Mouse (Mus musculus): ENCODE measurements around the gene Nmb.

DNA sequence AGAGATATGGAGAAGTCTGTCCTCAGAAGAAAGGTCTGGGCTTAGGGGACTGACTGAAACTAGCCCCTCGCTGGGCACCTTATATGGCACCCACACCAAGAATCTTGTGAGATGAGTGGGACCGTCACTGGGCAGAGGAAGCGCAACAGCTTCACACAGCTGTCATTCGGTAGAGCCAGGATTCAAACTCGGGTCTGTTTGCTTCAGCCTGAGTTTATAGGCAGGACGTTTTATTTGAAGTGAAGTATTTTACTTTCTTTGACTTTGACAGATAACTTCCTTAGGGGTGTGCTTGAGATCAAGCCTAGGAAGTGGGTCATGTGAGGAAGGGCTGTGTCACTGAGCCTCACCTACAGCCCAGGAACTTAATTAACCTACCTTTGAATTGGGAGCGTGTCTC, 39.4 kb downstream of the Nmb start:
- TF ChIP-seq POLR2A (IDR thresholded peaks at IDR 0.05; ENCODE audit: control insufficient read depth, low read depth, low read length) (no peak), CTCF (IDR thresholded peaks at IDR 0.05; ENCODE audit: control insufficient read depth, insufficient read depth, insufficient replicate concordance, low read depth, low read length) (no peak)

All from testis, adult 2 months (tissue).